Mouse (Mus musculus): Measurements from ENCODE around the gene Sdr42e1. TPM values are rescaled to one million over a fixed set of nuclear protein-coding genes. Genes with fewer than 3 reads are reported as not detected.

Gene Sdr42e1
- total RNA-seq, 1 experiment = 1.7 TPM

- no peak overlapping the region for H3K9ac ChIP-seq (ENCODE audit: insufficient read depth, low read depth, low read length, poor library complexity, severe bottlenecking)
- no peaks in the 10 kb centered on the region for H3K4me1 ChIP-seq (ENCODE audit: control insufficient read depth in 2 of 2, insufficient read depth in 2 of 2, low read length in 2 of 2, poor library complexity in 1 of 2)
- DNase-seq (ENCODE audit: low read depth, low spot score) = no peak
- no peaks in the 10 kb centered on the region for H3K36me3 ChIP-seq (ENCODE audit: control insufficient read depth, insufficient read depth, low read length, poor library complexity, severe bottlenecking)
- H3K9me3 ChIP-seq (ENCODE audit: control insufficient read depth, insufficient read depth, low read depth, low read length) = no peaks in the 10 kb centered on the region
- no peak overlapping the region for H3K27ac ChIP-seq (ENCODE audit: insufficient read depth, low read depth, low read length, poor library complexity, severe bottlenecking)
- in situ Hi-C loops (cut with MboI; ENCODE audit: low sequenced_read_pairs in 2 of 2, unreplicated experiment in 2 of 2) = no loop called here
- TF ChIP-seq HCFC1 (IDR thresholded peaks at IDR 0.05; ENCODE audit: borderline replicate concordance, insufficient read depth, low read length) = no peak
- no peak for TF ChIP-seq MAFK (IDR thresholded peaks at IDR 0.05; ENCODE audit: insufficient read depth, low read depth, low read length)
- no peak for TF ChIP-seq ZC3H11A (IDR thresholded peaks at IDR 0.05; ENCODE audit: borderline replicate concordance, low read depth, low read length)
- no peak for TF ChIP-seq ZNF384 (IDR thresholded peaks at IDR 0.05; ENCODE audit: low read depth, low read length)
- no peak for TF ChIP-seq CHD2 (IDR thresholded peaks at IDR 0.05; ENCODE audit: low read depth, low read length)
- no peak overlapping the region for H3K4me3 ChIP-seq (ENCODE audit: insufficient read depth in 1 of 2, low read depth in 1 of 2, low read length in 2 of 2, poor library complexity in 1 of 2, severe bottlenecking in 1 of 2)
Observed at GRCm38 (mm10) chr8:117700699-117701098, 27.2 kb upstream of the Sdr42e1 start.

- DNase-seq (ENCODE audit: low read depth, low spot score) = no peak
- Histone ChIP-seq H3K9ac (ENCODE audit: insufficient read depth, low read depth, low read length, poor library complexity, severe bottlenecking) (no peak overlapping the region), H3K27ac (ENCODE audit: insufficient read depth, low read depth, low read length, poor library complexity, severe bottlenecking) (no peak overlapping the region), H3K4me1 (ENCODE audit: control insufficient read depth in 2 of 2, insufficient read depth in 2 of 2, low read length in 2 of 2, poor library complexity in 1 of 2) (no peaks in the 10 kb centered on the region), H3K36me3 (ENCODE audit: control insufficient read depth, insufficient read depth, low read length, poor library complexity, severe bottlenecking) (no peaks in the 10 kb centered on the region), H3K9me3 (ENCODE audit: control insufficient read depth, insufficient read depth, low read depth, low read length) (no peaks in the 10 kb centered on the region), H3K4me3 (ENCODE audit: insufficient read depth in 1 of 2, low read depth in 1 of 2, low read length in 2 of 2, poor library complexity in 1 of 2, severe bottlenecking in 1 of 2) (no peak overlapping the region)
- in situ Hi-C loops (cut with MboI; ENCODE audit: low sequenced_read_pairs in 2 of 2, unreplicated experiment in 2 of 2) = no loop called here
- TF ChIP-seq ZC3H11A (IDR thresholded peaks at IDR 0.05; ENCODE audit: borderline replicate concordance, low read depth, low read length) (no peak), CHD2 (IDR thresholded peaks at IDR 0.05; ENCODE audit: low read depth, low read length) (no peak), MAFK (IDR thresholded peaks at IDR 0.05; ENCODE audit: insufficient read depth, low read depth, low read length) (no peak), HCFC1 (IDR thresholded peaks at IDR 0.05; ENCODE audit: borderline replicate concordance, insufficient read depth, low read length) (no peak), ZNF384 (IDR thresholded peaks at IDR 0.05; ENCODE audit: low read depth, low read length) (no peak)
Observed at GRCm38 (mm10) chr8:117697248-117697647, 23.8 kb upstream of the Sdr42e1 start.

GRCm38 (mm10) chr8:117695636-117696035 is 22.1 kb upstream of the Sdr42e1 start:
- in situ Hi-C loops (cut with MboI; ENCODE audit: low sequenced_read_pairs in 2 of 2, unreplicated experiment in 2 of 2) = no loop called here

GRCm38 (mm10) chr8:117692131-117692530 is 18.6 kb upstream of the Sdr42e1 start:
- TF ChIP-seq MAFK (IDR thresholded peaks at IDR 0.05; ENCODE audit: insufficient read depth, low read depth, low read length) (no peak), ZNF384 (IDR thresholded peaks at IDR 0.05; ENCODE audit: low read depth, low read length) (no peak), HCFC1 (IDR thresholded peaks at IDR 0.05; ENCODE audit: borderline replicate concordance, insufficient read depth, low read length) (no peak), CHD2 (IDR thresholded peaks at IDR 0.05; ENCODE audit: low read depth, low read length) (no peak), ZC3H11A (IDR thresholded peaks at IDR 0.05; ENCODE audit: borderline replicate concordance, low read depth, low read length) (no peak)
- DNase-seq (ENCODE audit: low read depth, low spot score) = no peak
- no peaks in the 10 kb centered on the region for H3K36me3 ChIP-seq (ENCODE audit: control insufficient read depth, insufficient read depth, low read length, poor library complexity, severe bottlenecking)
- H3K9me3 ChIP-seq (ENCODE audit: control insufficient read depth, insufficient read depth, low read depth, low read length) = no peaks in the 10 kb centered on the region
- no peak overlapping the region for H3K4me3 ChIP-seq (ENCODE audit: insufficient read depth in 1 of 2, low read depth in 1 of 2, low read length in 2 of 2, poor library complexity in 1 of 2, severe bottlenecking in 1 of 2)
- H3K9ac ChIP-seq (ENCODE audit: insufficient read depth, low read depth, low read length, poor library complexity, severe bottlenecking) = no peak overlapping the region
- in situ Hi-C loops (cut with MboI; ENCODE audit: low sequenced_read_pairs in 2 of 2, unreplicated experiment in 2 of 2) = no loop called here
- H3K27ac ChIP-seq (ENCODE audit: insufficient read depth, low read depth, low read length, poor library complexity, severe bottlenecking) = no peak overlapping the region
- H3K4me1 ChIP-seq (ENCODE audit: control insufficient read depth in 2 of 2, insufficient read depth in 2 of 2, low read length in 2 of 2, poor library complexity in 1 of 2) = no peaks in the 10 kb centered on the region

More at GRCm38 (mm10) chr8:117695636-117696035, 22.1 kb upstream of the Sdr42e1 start:
- Histone ChIP-seq H3K4me3 (ENCODE audit: insufficient read depth in 1 of 2, low read depth in 1 of 2, low read length in 2 of 2, poor library complexity in 1 of 2, severe bottlenecking in 1 of 2) (no peak overlapping the region), H3K9ac (ENCODE audit: insufficient read depth, low read depth, low read length, poor library complexity, severe bottlenecking) (no peak overlapping the region), H3K27ac (ENCODE audit: insufficient read depth, low read depth, low read length, poor library complexity, severe bottlenecking) (no peak overlapping the region), H3K9me3 (ENCODE audit: control insufficient read depth, insufficient read depth, low read depth, low read length) (no peaks in the 10 kb centered on the region), H3K4me1 (ENCODE audit: control insufficient read depth in 2 of 2, insufficient read depth in 2 of 2, low read length in 2 of 2, poor library complexity in 1 of 2) (no peaks in the 10 kb centered on the region), H3K36me3 (ENCODE audit: control insufficient read depth, insufficient read depth, low read length, poor library complexity, severe bottlenecking) (no peaks in the 10 kb centered on the region)
- no peak for TF ChIP-seq ZNF384 (IDR thresholded peaks at IDR 0.05; ENCODE audit: low read depth, low read length)
- no peak for TF ChIP-seq HCFC1 (IDR thresholded peaks at IDR 0.05; ENCODE audit: borderline replicate concordance, insufficient read depth, low read length)
- no peak for TF ChIP-seq CHD2 (IDR thresholded peaks at IDR 0.05; ENCODE audit: low read depth, low read length)
- no peak for TF ChIP-seq MAFK (IDR thresholded peaks at IDR 0.05; ENCODE audit: insufficient read depth, low read depth, low read length)
- TF ChIP-seq ZC3H11A (IDR thresholded peaks at IDR 0.05; ENCODE audit: borderline replicate concordance, low read depth, low read length) = no peak
- no peak for DNase-seq (ENCODE audit: low read depth, low spot score)

DNA sequence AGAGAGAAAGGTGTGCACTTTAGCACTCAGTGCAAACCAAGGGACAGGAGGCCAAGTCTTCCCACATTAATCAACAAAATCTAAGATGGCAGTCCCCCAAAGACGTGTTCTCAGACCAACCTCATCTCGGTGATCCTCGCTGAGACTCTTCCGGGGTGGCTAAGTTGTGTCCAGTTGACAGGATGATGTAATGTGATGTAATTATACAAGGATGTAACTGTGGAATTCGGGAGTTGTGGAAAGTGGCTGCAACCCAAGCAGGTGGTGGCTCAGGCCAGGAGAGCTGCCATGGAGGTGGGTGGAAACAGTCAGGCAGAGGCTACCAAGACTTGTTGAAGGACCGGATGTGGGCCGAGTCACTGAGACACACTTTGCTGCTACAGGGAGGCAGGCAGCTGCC is 14.4 kb upstream of the Sdr42e1 start:
- no peak for DNase-seq (ENCODE audit: low read depth, low spot score)
- Histone ChIP-seq H3K4me3 (ENCODE audit: insufficient read depth in 1 of 2, low read depth in 1 of 2, low read length in 2 of 2, poor library complexity in 1 of 2, severe bottlenecking in 1 of 2) (no peak overlapping the region), H3K36me3 (ENCODE audit: control insufficient read depth, insufficient read depth, low read length, poor library complexity, severe bottlenecking) (no peaks in the 10 kb centered on the region), H3K27ac (ENCODE audit: insufficient read depth, low read depth, low read length, poor library complexity, severe bottlenecking) (no peak overlapping the region), H3K4me1 (ENCODE audit: control insufficient read depth in 2 of 2, insufficient read depth in 2 of 2, low read length in 2 of 2, poor library complexity in 1 of 2) (no peaks in the 10 kb centered on the region), H3K9ac (ENCODE audit: insufficient read depth, low read depth, low read length, poor library complexity, severe bottlenecking) (no peak overlapping the region), H3K9me3 (ENCODE audit: control insufficient read depth, insufficient read depth, low read depth, low read length) (no peaks in the 10 kb centered on the region)
- TF ChIP-seq CHD2 (IDR thresholded peaks at IDR 0.05; ENCODE audit: low read depth, low read length) (no peak), ZC3H11A (IDR thresholded peaks at IDR 0.05; ENCODE audit: borderline replicate concordance, low read depth, low read length) (no peak), ZNF384 (IDR thresholded peaks at IDR 0.05; ENCODE audit: low read depth, low read length) (no peak), MAFK (IDR thresholded peaks at IDR 0.05; ENCODE audit: insufficient read depth, low read depth, low read length) (no peak), HCFC1 (IDR thresholded peaks at IDR 0.05; ENCODE audit: borderline replicate concordance, insufficient read depth, low read length) (no peak)
- in situ Hi-C loops (cut with MboI; ENCODE audit: low sequenced_read_pairs in 2 of 2, unreplicated experiment in 2 of 2) = no loop called here
